Mouse (Mus musculus) MEL (cell line): ENCODE data around the gene Bicd2. TPM values are rescaled to one million over a fixed set of nuclear protein-coding genes. Genes with fewer than 3 reads are reported as not detected.
A peak's percentile ranks its signal among the peaks of the same experiment; 100 is the strongest.

ENCODE experiments used
- DNase-seq: peaks from one replicate; pipeline ENCODE4 v3.0.0; 2011; ENCODE audit warnings: low read depth, low spot score
- H3K27ac ChIP-seq: 2 replicates; pipeline ENCODE4 v1.5.1; 2012; ENCODE audit warnings: low read depth, mild to moderate bottlenecking, control low read depth, low read length, moderate library complexity; ENCODE audit not compliant: control insufficient read depth
- H3K27me3 ChIP-seq, 2 experiments: fragments of 150-350 bp in 1 of 2; sonication (generic) in 1 of 2; 2 replicates each; pipeline ENCODE4 v1.6.1; 2012; ENCODE audit warnings: low read length in 2 of 2, mild to moderate bottlenecking in 2 of 2, improper control_type of control experiment in 1 of 2, moderate library complexity in 1 of 2; ENCODE audit not compliant: insufficient read depth in 2 of 2, control insufficient read depth in 1 of 2
- H3K36me3 ChIP-seq, 2 experiments: 2 replicates each; pipeline ENCODE4 v1.6.1; 2012 to 2014; ENCODE audit warnings: low read length in 2 of 2, improper control_type of control experiment in 1 of 2, inconsistent platforms in 1 of 2, mild to moderate bottlenecking in 1 of 2; ENCODE audit not compliant: insufficient read depth in 2 of 2, control insufficient read depth in 1 of 2
- H3K4me1 ChIP-seq, 2 experiments: fragments of 150-350 bp in 1 of 2; sonication (generic) in 1 of 2; 2 replicates each; pipeline ENCODE4 v1.6.1; 2012; ENCODE audit warnings: low read length in 2 of 2, improper control_type of control experiment in 1 of 2, mild to moderate bottlenecking in 1 of 2; ENCODE audit not compliant: insufficient read depth in 2 of 2, control insufficient read depth in 1 of 2
- H3K4me3 ChIP-seq, 2 experiments: fragments of 150-350 bp in 1 of 2; sonication (generic) in 1 of 2; 2 replicates each; pipeline ENCODE4 v1.5.1; 2012; ENCODE audit warnings: low read depth in 2 of 2, low read length in 2 of 2, mild to moderate bottlenecking in 2 of 2, moderate library complexity in 2 of 2, control low read depth in 1 of 2, improper control_type of control experiment in 1 of 2; ENCODE audit not compliant: control insufficient read depth in 1 of 2, insufficient read depth in 1 of 2
- H3K79me2 ChIP-seq: 2 replicates; pipeline ENCODE4 v1.6.1; 2012; ENCODE audit warnings: mild to moderate bottlenecking, low read length, moderate library complexity; ENCODE audit not compliant: control insufficient read depth, poor library complexity, insufficient read depth
- H3K9ac ChIP-seq: 2 replicates; pipeline ENCODE4 v1.6.1; 2012; ENCODE audit warnings: low read depth, mild to moderate bottlenecking, control low read depth, low read length, moderate library complexity; ENCODE audit not compliant: control insufficient read depth, poor library complexity, severe bottlenecking
- H3K9me3 ChIP-seq: fragments of 150-350 bp; sonication (generic); replicated peaks from 2 replicates; pipeline ENCODE4 v1.6.1; 2012; ENCODE audit warnings: mild to moderate bottlenecking, low read length, improper control_type of control experiment, moderate library complexity; ENCODE audit not compliant: insufficient read depth
- CHD2 ChIP-seq: IDR thresholded peaks from 2 replicates; pipeline ENCODE4 v1.6.1; 2011; ENCODE audit warnings: low read length, improper control_type of control experiment
- EP300 ChIP-seq, 2 experiments: IDR thresholded peaks; 2 replicates each; pipeline ENCODE4 v1.6.1; 2011; ENCODE audit warnings: improper control_type of control experiment in 2 of 2, low read length in 2 of 2, low read depth in 1 of 2, mild to moderate bottlenecking in 1 of 2
- GATA1 ChIP-seq: IDR thresholded peaks from 2 replicates; pipeline ENCODE4 v1.6.1; 2011; ENCODE audit warnings: low read depth, low read length, improper control_type of control experiment
- JUND ChIP-seq: IDR thresholded peaks from 2 replicates; pipeline ENCODE4 v1.6.1; 2011; ENCODE audit warnings: low read depth, mild to moderate bottlenecking, improper control_type of control experiment, low read length
- MAFK ChIP-seq: IDR thresholded peaks from 2 replicates; pipeline ENCODE4 v1.6.1; 2011; ENCODE audit warnings: low read depth, mild to moderate bottlenecking, low read length, improper control_type of control experiment, borderline replicate concordance
- MAX ChIP-seq: IDR thresholded peaks from 2 replicates; pipeline ENCODE4 v1.6.1; 2011; ENCODE audit warnings: low read length, improper control_type of control experiment
- MAZ ChIP-seq: IDR thresholded peaks from 2 replicates; pipeline ENCODE4 v1.6.1; 2012; ENCODE audit warnings: low read depth, mild to moderate bottlenecking, inconsistent platforms, low read length, improper control_type of control experiment
- MYC ChIP-seq: IDR thresholded peaks from 2 replicates; pipeline ENCODE4 v1.6.1; 2011; ENCODE audit warnings: low read depth, mild to moderate bottlenecking, low read length, improper control_type of control experiment, moderate library complexity
- NELFE ChIP-seq: IDR thresholded peaks from 2 replicates; pipeline ENCODE4 v1.6.1; 2011; ENCODE audit warnings: low read depth, low read length, improper control_type of control experiment
- NRF1 ChIP-seq: IDR thresholded peaks from 2 replicates; pipeline ENCODE4 v1.6.1; 2014; ENCODE audit warnings: low read depth, mild to moderate bottlenecking, inconsistent platforms, low read length, improper control_type of control experiment, moderate library complexity; ENCODE audit not compliant: poor library complexity, insufficient read depth, severe bottlenecking
- POLR2AphosphoS2 ChIP-seq: IDR thresholded peaks from 2 replicates; pipeline ENCODE4 v1.6.1; 2011; ENCODE audit warnings: low read length, improper control_type of control experiment
- RCOR1 ChIP-seq: IDR thresholded peaks from 2 replicates; pipeline ENCODE4 v1.6.1; 2012; ENCODE audit warnings: low read depth, mild to moderate bottlenecking, inconsistent platforms, low read length, improper control_type of control experiment
- SIN3A ChIP-seq: IDR thresholded peaks from 2 replicates; pipeline ENCODE4 v1.6.1; 2012; ENCODE audit warnings: low read length, improper control_type of control experiment, inconsistent platforms
- USF1 ChIP-seq: IDR thresholded peaks from 2 replicates; pipeline ENCODE4 v1.6.1; 2014; ENCODE audit warnings: low read depth, mild to moderate bottlenecking, inconsistent platforms, low read length, improper control_type of control experiment, moderate library complexity
- USF2 ChIP-seq, 2 experiments: IDR thresholded peaks; 2 replicates each; pipeline ENCODE4 v1.6.1; 2011 to 2012; ENCODE audit warnings: improper control_type of control experiment in 2 of 2, low read length in 2 of 2, borderline replicate concordance in 1 of 2, inconsistent platforms in 1 of 2, low read depth in 1 of 2, mild to moderate bottlenecking in 1 of 2; ENCODE audit not compliant: insufficient read depth in 1 of 2
- ZKSCAN1 ChIP-seq: IDR thresholded peaks from 2 replicates; pipeline ENCODE4 v1.6.1; 2012; ENCODE audit warnings: low read depth, mild to moderate bottlenecking, inconsistent platforms, low read length, improper control_type of control experiment, moderate library complexity
- ZNF384 ChIP-seq: IDR thresholded peaks from 2 replicates; pipeline ENCODE4 v1.6.1; 2012; ENCODE audit warnings: low read depth, mild to moderate bottlenecking, inconsistent platforms, low read length, improper control_type of control experiment
- polyA plus RNA-seq, 2 experiments: library from polyadenylated mRNA; stranded (reverse) in 1 of 2; unstranded in 1 of 2; fragments of >175 nt in 1 of 2; fragments of >200 nt in 1 of 2; gene quantifications; 2 replicates each; pipeline versions ENCODE4 v1.2.1 to v1.2.4; 2012; ENCODE audit warnings: low replicate concordance in 2 of 2, low read depth in 1 of 2; ENCODE audit not compliant: insufficient read length in 2 of 2, insufficient read depth in 1 of 2, missing spikeins in 1 of 2
- total RNA-seq: library from RNA; depleted of rRNA; stranded (reverse); fragments of 300-350 nt; gene quantifications from 2 replicates; pipeline ENCODE4 v1.2.3, GENCODE M21; 2012

Gene Bicd2
- total and polyA plus RNA-seq, 3 experiments: 21.8 to 22.6 TPM; not detected in 1

GRCm38 (mm10) chr13:49296270-49296669, 45.1 kb upstream of the Bicd2 start:
- Histone ChIP-seq H3K9ac (no peak overlapping the region), H3K9me3 (no peaks in the 10 kb centered on the region), H3K79me2 (no peaks in the 10 kb centered on the region), H3K27ac (no peak overlapping the region), H3K27me3 (no peaks in the 10 kb centered on the region), H3K36me3 (peaks cover 0 to 4% of the 10 kb centered on the region in 2 experiments; a peak in 2 of 4 replicates), H3K4me1 (0 out of 4 replicates have a peak, but pooled peaks cover 0 to 3% of the 10 kb centered on the region in 2 experiments), H3K4me3 (no peak overlapping the region)
- TF ChIP-seq USF2 (IDR thresholded peaks at IDR 0.05; ENCODE audit: borderline replicate concordance in 1 of 2, insufficient read depth in 1 of 2, low read depth in 1 of 2, low read length in 2 of 2) (no peak), SIN3A (no peak), MAZ (no peak), EP300 (IDR thresholded peaks at IDR 0.05; ENCODE audit: low read depth in 1 of 2, low read length in 2 of 2) (no peak), RCOR1 (no peak), NELFE (no peak)
- DNase-seq: no peak

- no peak overlapping the region for H3K27ac ChIP-seq
- DNase-seq: peak; percentile 16
- H3K36me3 ChIP-seq: no peaks in the 10 kb centered on the region
- no peaks in the 10 kb centered on the region for H3K4me1 ChIP-seq
- H3K27me3 ChIP-seq: no peaks in the 10 kb centered on the region
- H3K9me3 ChIP-seq: no peaks in the 10 kb centered on the region
- no peaks in the 10 kb centered on the region for H3K79me2 ChIP-seq
- H3K4me3 ChIP-seq: no peak overlapping the region
- TF ChIP-seq NRF1 (no peak), SIN3A (no peak), CHD2 (no peak), NELFE (no peak), ZNF384 (no peak), MAZ (no peak), MAFK (no peak), MAX (no peak), MYC (no peak), JUND (no peak), POLR2AphosphoS2 (no peak), ZKSCAN1 (no peak), GATA1 (no peak), USF1 (no peak)
- H3K9ac ChIP-seq: no peak overlapping the region
Observed at GRCm38 (mm10) chr13:49298514-49299381, 42.6 kb upstream of the Bicd2 start.
